Mouse (Mus musculus): ENCODE data around the gene Gm773. TPM values are rescaled to one million over a fixed set of nuclear protein-coding genes. Genes with fewer than 3 reads are reported as not detected.
"Not testable (repeated sequence)": the region's sequence is repeated elsewhere in the genome, so short reads cannot be mapped to it uniquely, and the experiment has no call there.

Gene Gm773
- total RNA-seq (2014; rRNA removed) (not detected in 2 replicates), polyA plus RNA-seq (2015; fragmentation: Nextera tagmentation; extraction: Ambion mirVana) (not detected in 2 replicates)

DNA sequence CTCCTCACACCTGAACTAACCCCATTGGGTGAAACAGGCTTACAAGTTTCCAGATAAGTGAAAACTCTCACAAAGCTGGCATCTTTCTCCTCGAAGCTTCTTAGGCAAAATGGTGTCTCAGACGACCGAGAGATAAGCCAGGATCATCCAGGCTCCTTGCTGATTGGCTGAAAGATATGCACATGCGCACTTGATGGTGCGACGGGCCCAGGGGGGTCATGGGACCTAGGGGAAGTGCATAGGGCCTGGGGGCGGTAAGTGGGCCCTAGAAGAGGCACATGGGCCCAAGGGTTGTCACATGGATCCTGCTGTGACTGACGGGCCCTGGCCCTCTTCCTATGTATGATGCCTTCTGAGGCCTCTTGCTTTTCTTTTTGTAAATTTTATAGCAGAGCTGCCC is at the start of gene Gm773:
Gm773 (minus strand) TSS at position 111 of the 400 bp plus-strand sequence.
- no peaks in the 10 kb centered on the region for H3K27me3 ChIP-seq (ENCODE audit: insufficient read depth, low read length)
- DNase-seq (ENCODE audit: low spot score) (no peak), ATAC-seq (no peak)
- no peak for TF ChIP-seq CTCF (IDR thresholded peaks at IDR 0.05; ENCODE audit: low read depth)
- H3K36me3 ChIP-seq (ENCODE audit: insufficient read depth, low read length), result no peaks in the 10 kb centered on the region
- 85% methylated on average over 8 of the region's 8 CpGs for WGBS
- H3K9me3 ChIP-seq (ENCODE audit: low read length), result no peaks in the 10 kb centered on the region
- no peak within 1 kb of the TSS for H3K9ac ChIP-seq (replicated peaks; ENCODE audit: low read length)
- H3K4me2 ChIP-seq (ENCODE audit: low read depth, low read length), result no peak within 1 kb of the TSS
- H3K4me3 ChIP-seq (ENCODE audit: low read length), result no peak within 1 kb of the TSS
- H3K27ac ChIP-seq, result no peak within 1 kb of the TSS
- no peaks in the 10 kb centered on the region for H3K4me1 ChIP-seq (ENCODE audit: insufficient read depth, low read length)

GRCm38 (mm10) chrX:56186449-56186848 is 26.2 kb downstream of the Gm773 start:
- WGBS, result no CpG with 5 or more reads among the region's 1 CpGs
- not testable (repeated sequence) for DNase-seq (ENCODE audit: low spot score); H3K36me3 ChIP-seq (ENCODE audit: insufficient read depth, low read length); H3K27ac ChIP-seq; H3K4me2 ChIP-seq (ENCODE audit: low read depth, low read length); H3K27me3 ChIP-seq (ENCODE audit: insufficient read depth, low read length); H3K4me3 ChIP-seq (ENCODE audit: low read length); H3K9ac ChIP-seq (replicated peaks; ENCODE audit: low read length); H3K4me1 ChIP-seq (ENCODE audit: insufficient read depth, low read length); H3K9me3 ChIP-seq (ENCODE audit: low read length); ATAC-seq

DNA sequence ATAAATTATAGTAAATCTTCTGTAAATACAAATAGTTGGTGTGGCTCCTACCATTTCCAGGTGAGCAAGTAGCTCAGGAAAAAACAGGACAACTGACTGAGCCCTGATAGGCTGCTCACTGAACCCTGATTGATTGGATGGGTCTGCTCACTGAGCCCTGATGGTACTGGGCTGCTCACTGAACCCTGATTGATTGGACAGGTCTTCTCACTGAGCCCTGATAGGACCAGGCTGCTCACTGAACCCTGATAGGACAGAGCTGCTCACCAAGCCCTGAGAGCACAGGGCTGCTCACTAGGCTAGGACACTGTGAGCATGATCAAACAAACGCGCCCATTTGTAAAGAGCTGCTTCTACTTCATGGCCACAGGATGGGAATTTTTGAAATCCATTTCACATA is 61.3 kb downstream of the Gm773 start:
- no peak overlapping the region for H3K27ac ChIP-seq
- TF ChIP-seq CTCF (IDR thresholded peaks at IDR 0.05; ENCODE audit: low read depth), result no peak
- H3K4me1 ChIP-seq (ENCODE audit: insufficient read depth, low read length), result no peaks in the 10 kb centered on the region
- H3K4me3 ChIP-seq (ENCODE audit: low read length), result no peak overlapping the region
- DNase-seq (ENCODE audit: low spot score) (no peak), ATAC-seq (peak; percentile 68; the same call in 1 of the 2 replicates)
- H3K27me3 ChIP-seq (ENCODE audit: insufficient read depth, low read length), result no peaks in the 10 kb centered on the region
- H3K9ac ChIP-seq (replicated peaks; ENCODE audit: low read length), result no peak overlapping the region
- no peak overlapping the region for H3K4me2 ChIP-seq (ENCODE audit: low read depth, low read length)
- H3K36me3 ChIP-seq (ENCODE audit: insufficient read depth, low read length), result no peaks in the 10 kb centered on the region
- WGBS, result 95% methylated on average over 2 of the region's 2 CpGs
- H3K9me3 ChIP-seq (ENCODE audit: low read length), result no peaks in the 10 kb centered on the region

Other genes with a start within 250 kb of the Gm773 start
- gene 3830403N18Rik, start 76.3 kb downstream of the Gm773 start, total RNA-seq (2014; rRNA removed), result not detected in 2 replicates
- gene 3830403N18Rik, start 76.3 kb downstream of the Gm773 start, polyA plus RNA-seq (2015; fragmentation: Nextera tagmentation; extraction: Ambion mirVana), result 0.43 and 0.82 TPM in 2 replicates
- gene Zfp449, start 133.5 kb upstream of the Gm773 start, total RNA-seq (2014; rRNA removed), result 4.4 and 5.5 TPM in 2 replicates
- 2.8 and 3.1 TPM in 2 replicates for gene Zfp449, start 133.5 kb upstream of the Gm773 start, polyA plus RNA-seq (2015; fragmentation: Nextera tagmentation; extraction: Ambion mirVana)
- 68.7 and 74.6 TPM in 2 replicates for gene Smim10l2a, start 161.7 kb upstream of the Gm773 start, total RNA-seq (2014; rRNA removed)
- 53.8 and 55.9 TPM in 2 replicates for gene Smim10l2a, start 161.7 kb upstream of the Gm773 start, polyA plus RNA-seq (2015; fragmentation: Nextera tagmentation; extraction: Ambion mirVana)
- not detected in 2 replicates for gene Gm2174, start 235.1 kb upstream of the Gm773 start, total RNA-seq (2014; rRNA removed)
- gene Gm2174, start 235.1 kb upstream of the Gm773 start, polyA plus RNA-seq (2015; fragmentation: Nextera tagmentation; extraction: Ambion mirVana), result 2.8 TPM in 1 of 2 replicates, not detected in the other
- gene Ints6l, start 242.0 kb upstream of the Gm773 start, total RNA-seq (2014; rRNA removed), result 20.4 and 22.7 TPM in 2 replicates
- 13.2 and 15.9 TPM in 2 replicates for gene Ints6l, start 242.0 kb upstream of the Gm773 start, polyA plus RNA-seq (2015; fragmentation: Nextera tagmentation; extraction: Ambion mirVana)

Data from hindbrain, postnatal 0 days (tissue).